Mouse (Mus musculus): ENCODE measurements at regions not wholly inside any gene's neighbourhood (a gene's known extent, or its start where the extent isn't known, plus 50 kb on each side); places are given as distances from the start of the nearest gene placed in this dataset.

DNA sequence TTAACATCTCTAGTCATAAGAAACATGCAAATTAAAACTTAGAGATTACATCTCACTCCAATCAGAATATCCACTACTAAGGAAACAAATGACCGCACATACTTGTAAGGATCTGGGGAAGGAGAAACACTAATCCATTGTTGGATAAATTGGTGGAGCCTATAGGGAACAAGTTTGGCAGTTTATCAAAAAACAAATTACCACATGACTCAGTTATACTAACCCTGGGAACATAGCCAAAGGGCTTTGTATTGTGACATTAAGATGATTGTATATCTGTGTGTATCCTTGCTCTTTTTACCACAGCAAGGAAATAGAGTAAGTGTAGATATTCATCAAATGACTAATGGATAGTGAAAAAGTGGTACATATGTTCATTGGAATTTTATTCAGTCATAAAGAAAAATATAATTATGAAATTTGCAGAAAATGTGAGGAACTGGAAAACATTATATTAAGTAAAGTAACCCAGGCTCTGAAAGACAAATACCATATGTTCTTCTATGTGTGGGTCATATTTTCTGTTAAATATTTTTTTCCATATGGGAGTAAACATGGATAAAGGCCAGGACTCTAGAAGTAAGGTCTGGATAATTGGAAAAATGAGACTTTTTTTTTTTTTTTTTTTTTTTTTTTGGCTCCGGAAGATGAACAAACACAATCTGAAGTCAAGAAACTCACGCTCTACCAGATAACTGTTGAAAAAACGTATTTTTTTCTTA is 430.6 kb downstream of the Dmac1 start:
- no peaks in the 10 kb centered on the region for H3K27me3 ChIP-seq (replicated peaks; ENCODE audit: control insufficient read depth, insufficient read depth, low read length)
- no peak overlapping the region for H3K27ac ChIP-seq (ENCODE audit: low read length)
- ATAC-seq: peak; percentile 71
- H3K4me3 ChIP-seq (ENCODE audit: low read length): no peak overlapping the region
- no peaks in the 10 kb centered on the region for H3K36me3 ChIP-seq (ENCODE audit: control insufficient read depth, insufficient read depth, low read length)
- no peak overlapping the region for H3K9ac ChIP-seq (ENCODE audit: low read depth, low read length)
- H3K4me1 ChIP-seq (ENCODE audit: control insufficient read depth, insufficient read depth, low read length): no peaks in the 10 kb centered on the region
- WGBS: 68% methylated on average over 4 of the region's 4 CpGs
- H3K9me3 ChIP-seq (ENCODE audit: control insufficient read depth, low read length): no peaks in the 10 kb centered on the region
- no peak overlapping the region for H3K4me2 ChIP-seq (ENCODE audit: low read depth, low read length)

GRCm38 (mm10) chr4:74798173-74798799 is 479.8 kb downstream of the Dmac1 start:
- H3K36me3 ChIP-seq (ENCODE audit: control insufficient read depth, insufficient read depth, low read length): no peaks in the 10 kb centered on the region
- no peak overlapping the region for H3K9ac ChIP-seq (ENCODE audit: low read depth, low read length)
- WGBS: 62% methylated on average over 2 of the region's 2 CpGs
- no peaks in the 10 kb centered on the region for H3K27me3 ChIP-seq (replicated peaks; ENCODE audit: control insufficient read depth, insufficient read depth, low read length)
- no peak for ATAC-seq
- no peak overlapping the region for H3K4me3 ChIP-seq (ENCODE audit: low read length)
- H3K4me1 ChIP-seq (ENCODE audit: control insufficient read depth, insufficient read depth, low read length): no peaks in the 10 kb centered on the region
- no peak overlapping the region for H3K4me2 ChIP-seq (ENCODE audit: low read depth, low read length)
- no peak overlapping the region for H3K27ac ChIP-seq (ENCODE audit: low read length)
- no peaks in the 10 kb centered on the region for H3K9me3 ChIP-seq (ENCODE audit: control insufficient read depth, low read length)

- Histone ChIP-seq H3K4me1 (ENCODE audit: control insufficient read depth, insufficient read depth, low read length) (no peaks in the 10 kb centered on the region), H3K4me2 (ENCODE audit: low read depth, low read length) (no peak overlapping the region), H3K27ac (ENCODE audit: low read length) (no peak overlapping the region), H3K36me3 (ENCODE audit: control insufficient read depth, insufficient read depth, low read length) (no peaks in the 10 kb centered on the region), H3K4me3 (ENCODE audit: low read length) (no peak overlapping the region), H3K9ac (ENCODE audit: low read depth, low read length) (no peak overlapping the region), H3K27me3 (replicated peaks; ENCODE audit: control insufficient read depth, insufficient read depth, low read length) (no peaks in the 10 kb centered on the region), H3K9me3 (ENCODE audit: control insufficient read depth, low read length) (no peaks in the 10 kb centered on the region)
- 69% methylated on average over 2 of the region's 2 CpGs for WGBS
- ATAC-seq: no peak
Measured at GRCm38 (mm10) chr4:74797456-74797855, 480.6 kb downstream of the Dmac1 start.

GRCm38 (mm10) chr4:74796676-74797075 is 481.4 kb downstream of the Dmac1 start:
- no peak for ATAC-seq
- H3K9ac ChIP-seq (ENCODE audit: low read depth, low read length): no peak overlapping the region

DNA sequence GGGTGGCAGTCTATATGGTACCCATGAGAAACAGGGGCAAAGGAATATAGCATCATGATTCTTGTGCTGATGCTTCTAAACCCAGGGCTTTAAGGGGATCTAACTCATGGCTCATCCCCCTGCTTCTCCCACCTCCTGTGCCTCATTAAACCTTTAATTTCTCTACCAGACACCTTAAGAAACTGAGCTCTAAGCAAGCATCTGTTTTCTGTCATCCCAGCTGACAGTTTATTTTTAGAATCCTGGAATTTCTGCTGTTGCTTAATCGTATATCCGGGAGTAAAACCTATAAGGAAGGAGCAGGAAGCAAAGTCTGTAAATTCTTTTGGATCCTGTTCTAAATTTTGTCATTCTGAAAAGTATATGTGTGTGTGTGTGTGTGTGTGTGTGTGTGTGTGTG is 505.7 kb downstream of the Kdm4c start:
- WGBS: 57% methylated on average over 2 of the region's 2 CpGs

More at GRCm38 (mm10) chr4:74796676-74797075, 481.4 kb downstream of the Dmac1 start:
- Histone ChIP-seq H3K27me3 (replicated peaks; ENCODE audit: control insufficient read depth, insufficient read depth, low read length) (no peaks in the 10 kb centered on the region), H3K9me3 (ENCODE audit: control insufficient read depth, low read length) (no peaks in the 10 kb centered on the region), H3K27ac (ENCODE audit: low read length) (no peak overlapping the region), H3K36me3 (ENCODE audit: control insufficient read depth, insufficient read depth, low read length) (no peaks in the 10 kb centered on the region), H3K4me3 (ENCODE audit: low read length) (no peak overlapping the region), H3K4me2 (ENCODE audit: low read depth, low read length) (no peak overlapping the region), H3K4me1 (ENCODE audit: control insufficient read depth, insufficient read depth, low read length) (no peaks in the 10 kb centered on the region)

DNA sequence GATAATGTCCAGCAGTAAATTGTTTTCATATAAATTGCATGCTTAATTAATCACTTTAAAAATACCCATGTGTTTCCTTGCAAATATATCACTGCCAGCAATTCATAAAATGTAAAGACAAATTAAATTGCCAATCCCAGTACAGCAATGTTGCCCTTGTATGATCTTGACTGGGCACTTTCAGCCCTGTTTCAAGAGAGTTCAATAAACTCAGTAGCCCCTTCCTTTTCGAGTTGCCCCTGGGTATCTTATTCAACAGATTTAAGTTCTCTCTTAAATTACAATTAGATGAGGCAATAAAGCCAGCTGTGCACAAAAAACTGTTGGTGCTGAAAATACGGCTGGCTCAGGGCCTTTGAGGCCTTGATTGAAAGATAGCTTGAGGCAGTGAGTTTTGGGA is 497.3 kb downstream of the Kdm4c start:
- Histone ChIP-seq H3K4me2 (ENCODE audit: low read depth, low read length) (no peak overlapping the region), H3K27me3 (replicated peaks; ENCODE audit: control insufficient read depth, insufficient read depth, low read length) (no peaks in the 10 kb centered on the region), H3K27ac (ENCODE audit: low read length) (no peak overlapping the region), H3K4me3 (ENCODE audit: low read length) (no peak overlapping the region), H3K9ac (ENCODE audit: low read depth, low read length) (no peak overlapping the region), H3K4me1 (ENCODE audit: control insufficient read depth, insufficient read depth, low read length) (no peaks in the 10 kb centered on the region), H3K9me3 (ENCODE audit: control insufficient read depth, low read length) (no peaks in the 10 kb centered on the region), H3K36me3 (ENCODE audit: control insufficient read depth, insufficient read depth, low read length) (no peaks in the 10 kb centered on the region)
- 65% methylated on average over 2 of the region's 2 CpGs for WGBS
- no peak for ATAC-seq

More for the DNA sequence above, 505.7 kb downstream of the Kdm4c start:
- H3K4me1 ChIP-seq (ENCODE audit: control insufficient read depth, insufficient read depth, low read length): no peaks in the 10 kb centered on the region
- H3K9ac ChIP-seq (ENCODE audit: low read depth, low read length): no peak overlapping the region
- H3K36me3 ChIP-seq (ENCODE audit: control insufficient read depth, insufficient read depth, low read length): no peaks in the 10 kb centered on the region
- no peaks in the 10 kb centered on the region for H3K9me3 ChIP-seq (ENCODE audit: control insufficient read depth, low read length)
- H3K4me3 ChIP-seq (ENCODE audit: low read length): no peak overlapping the region
- H3K27ac ChIP-seq (ENCODE audit: low read length): no peak overlapping the region
- H3K4me2 ChIP-seq (ENCODE audit: low read depth, low read length): no peak overlapping the region
- H3K27me3 ChIP-seq (replicated peaks; ENCODE audit: control insufficient read depth, insufficient read depth, low read length): no peaks in the 10 kb centered on the region
- ATAC-seq: no peak

Data from intestine, embryonic 16.5 days (tissue).